Mouse (Mus musculus) brain, adult 2 months (tissue): ENCODE data around the gene Ppp2r5d.

ENCODE experiments used
- DNase-seq: peaks from one replicate; pipeline ENCODE4 v3.0.0; 2011; ENCODE audit warnings: low read depth, low spot score

The Ppp2r5d gene

GRCm38 (mm10) chr17:46680760-46681373, 24.0 kb downstream of the Ppp2r5d start, which contains the start of gene Klhdc3:
Gene Klhdc3 (minus strand): TSS chr17:46680914.
- peak; percentile 100 for DNase-seq

GRCm38 (mm10) chr17:46679843-46680759, 24.8 kb downstream of the Ppp2r5d start:
- peak; percentile 39 for DNase-seq

DNA sequence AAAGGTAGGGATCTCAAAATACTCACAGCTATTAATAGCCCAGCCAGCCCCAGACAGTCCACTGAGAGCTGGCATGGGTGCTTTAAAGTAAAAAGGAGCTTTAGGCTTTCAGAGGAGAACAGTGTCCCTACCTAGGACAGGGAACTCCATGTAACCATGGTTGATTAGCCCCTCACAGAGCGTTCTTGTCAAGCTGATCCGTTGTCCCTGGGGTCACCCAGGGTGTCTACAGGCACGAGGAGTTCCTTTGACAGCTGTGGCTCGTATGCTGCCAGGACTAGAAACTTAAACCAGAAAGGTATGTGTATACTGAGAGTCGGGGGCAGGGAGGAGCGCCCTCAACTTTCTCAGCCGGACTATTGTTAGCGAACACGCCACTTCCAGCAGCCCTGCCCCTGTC, 26.0 kb downstream of the Ppp2r5d start:
- DNase-seq, result no peak

GRCm38 (mm10) chr17:46678416-46678815, 26.5 kb downstream of the Ppp2r5d start, which contains the start of gene Mea1:
Gene Mea1 (plus strand): TSS chr17:46678793.
- no peak for DNase-seq

GRCm38 (mm10) chr17:46674530-46675283, 30.2 kb downstream of the Ppp2r5d start:
- no peak for DNase-seq

DNA sequence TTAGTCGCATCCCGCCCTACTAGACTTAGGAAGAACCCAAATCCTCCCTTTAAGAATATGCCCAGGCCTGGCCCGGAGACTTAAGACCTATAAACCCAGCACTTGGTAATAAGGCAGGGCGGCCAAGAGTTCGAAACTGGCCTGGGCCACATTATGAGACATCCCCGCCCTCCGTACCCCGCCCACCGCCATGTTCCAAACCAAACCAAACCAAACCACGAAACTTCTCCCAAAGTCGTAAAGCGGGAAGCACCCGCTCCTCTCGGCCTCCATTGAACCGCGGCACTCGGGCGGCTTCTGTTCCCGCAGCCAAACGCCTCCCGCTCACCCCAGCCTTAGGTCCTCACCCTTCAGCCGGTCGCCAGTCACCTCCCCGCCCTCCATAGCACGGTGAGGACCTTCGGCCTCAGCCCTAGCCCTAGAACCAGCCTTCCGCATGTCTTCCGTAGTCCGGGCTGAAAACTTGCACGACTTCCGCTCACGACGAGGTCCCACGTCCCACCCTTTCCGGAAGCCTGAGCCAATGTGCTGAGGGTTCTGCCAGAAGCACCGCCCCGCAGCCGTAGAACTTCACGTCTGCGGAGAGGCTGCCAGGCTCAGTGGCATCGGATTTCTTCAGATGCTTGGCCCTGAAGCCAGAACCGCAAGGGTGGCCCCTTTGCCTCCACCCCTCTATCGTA, 30.9 kb downstream of the Ppp2r5d start, which contains the start of gene Rrp36:
Rrp36 (minus strand) TSS at position 503 of the 680 bp plus-strand sequence.
- peak; percentile 97 for DNase-seq

DNA sequence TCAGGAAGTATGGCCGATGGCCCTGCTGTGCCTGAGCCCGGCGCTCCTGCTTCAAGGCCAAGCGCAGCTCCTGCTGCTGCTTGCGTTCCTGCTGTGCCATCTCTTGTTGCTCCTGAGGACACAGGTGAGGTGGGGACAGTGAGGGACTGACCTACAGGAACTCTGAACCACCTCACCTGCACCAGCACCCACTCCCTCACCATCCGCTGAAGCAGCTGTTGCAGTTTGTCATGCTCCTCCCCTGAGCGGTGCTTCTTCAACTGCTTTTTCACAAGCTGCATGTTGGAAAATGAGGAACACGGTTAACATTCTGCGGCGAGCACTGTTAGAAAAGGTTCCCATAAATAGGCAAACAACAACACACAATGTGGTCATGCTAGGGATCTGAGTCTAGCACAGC, 35.0 kb downstream of the Ppp2r5d start:
- DNase-seq, result no peak

GRCm38 (mm10) chr17:46667712-46668111, 37.2 kb downstream of the Ppp2r5d start:
- DNase-seq, result no peak

GRCm38 (mm10) chr17:46662730-46663129, 42.2 kb downstream of the Ppp2r5d start:
- DNase-seq, result peak; percentile 94

GRCm38 (mm10) chr17:46661981-46662380, 42.9 kb downstream of the Ppp2r5d start:
- DNase-seq, result peak; percentile 40

DNA sequence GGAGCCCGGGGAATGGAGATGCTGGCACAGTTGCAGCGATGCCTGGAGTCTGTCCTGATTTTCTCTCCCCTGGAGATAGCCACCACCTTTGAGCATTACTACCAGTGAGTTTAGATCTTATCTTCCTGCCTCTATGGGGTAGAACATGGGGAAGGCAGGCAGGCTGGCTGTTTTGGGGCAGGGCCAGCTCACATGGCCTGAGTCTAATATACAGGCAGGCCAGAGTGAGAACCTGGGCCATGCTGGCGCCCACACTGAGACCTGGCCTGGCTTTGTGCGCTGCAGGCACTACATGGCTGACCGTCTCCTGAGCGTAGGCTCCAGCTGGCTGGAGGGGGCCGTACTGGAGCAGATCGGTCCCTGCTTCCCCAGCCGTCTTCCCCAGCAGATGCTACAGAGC, 43.6 kb downstream of the Ppp2r5d start:
- DNase-seq, result peak; percentile 74

- no peak for DNase-seq
These were observed 48.9 kb downstream of the Ppp2r5d start for GRCm38 (mm10) chr17:46656054-46656453.

DNA sequence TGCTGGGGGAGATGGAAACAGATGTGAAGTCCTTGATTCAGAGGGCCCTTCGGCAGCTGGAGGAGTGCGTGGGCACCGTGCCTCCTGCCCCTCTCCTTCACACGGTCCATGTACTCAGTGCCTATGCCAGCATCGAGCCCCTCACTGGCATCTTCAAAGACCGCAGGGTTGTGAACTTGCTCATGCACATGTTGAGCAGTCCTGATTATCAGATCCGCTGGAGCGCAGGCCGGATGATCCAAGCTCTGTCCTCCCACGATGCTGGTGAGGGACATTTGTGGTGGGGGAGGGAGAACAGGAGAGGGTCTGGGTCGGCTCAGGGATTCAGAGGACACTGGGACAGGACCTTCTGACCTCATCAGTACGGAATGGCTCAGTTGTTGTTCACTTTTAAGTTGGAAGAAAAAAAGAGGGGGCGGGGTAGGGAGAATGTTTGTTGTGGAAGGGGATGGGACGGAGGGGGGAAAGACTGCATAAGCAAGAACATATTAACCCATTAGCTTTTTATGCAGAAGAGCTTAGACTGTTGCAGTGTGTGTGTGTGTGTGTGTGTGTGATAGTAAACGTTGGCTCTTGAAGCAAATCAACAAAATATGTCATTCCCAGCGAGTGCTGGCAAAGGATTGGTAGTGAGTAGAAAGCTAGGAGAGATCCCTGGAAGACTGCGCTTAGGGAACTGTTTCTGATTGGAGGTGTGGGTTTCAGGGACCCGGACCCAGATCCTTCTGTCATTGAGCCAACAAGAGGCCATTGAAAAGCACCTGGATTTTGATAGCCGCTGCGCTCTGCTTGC, 53.0 kb downstream of the Ppp2r5d start:
- no peak for DNase-seq

DNA sequence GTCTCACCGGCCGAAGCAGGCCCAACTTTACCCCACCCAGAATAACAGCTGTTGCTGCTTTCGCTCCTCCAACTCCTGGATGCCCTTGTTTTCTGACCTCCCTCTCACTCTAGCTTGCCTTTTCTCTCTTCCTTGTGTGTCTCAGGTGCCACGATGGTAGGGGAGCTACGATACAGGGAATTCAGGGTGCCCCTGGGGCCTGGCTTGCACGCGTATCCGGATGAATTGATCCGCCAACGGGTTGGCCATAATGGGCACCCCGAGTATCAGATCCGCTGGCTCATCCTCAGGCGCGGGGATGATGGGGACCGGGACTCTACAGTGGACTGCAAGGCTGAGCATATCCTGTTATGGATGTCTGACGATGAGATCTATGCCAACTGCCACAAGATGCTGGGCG, 53.6 kb downstream of the Ppp2r5d start:
- DNase-seq, result no peak

GRCm38 (mm10) chr17:46650232-46651031, 54.5 kb downstream of the Ppp2r5d start, which contains the start of gene Cul7:
Gene Cul7 (plus strand): TSS chr17:46650337.
- peak; percentile 96 for DNase-seq

GRCm38 (mm10) chr17:46649811-46650210, 55.1 kb downstream of the Ppp2r5d start:
- DNase-seq, result no peak

DNA sequence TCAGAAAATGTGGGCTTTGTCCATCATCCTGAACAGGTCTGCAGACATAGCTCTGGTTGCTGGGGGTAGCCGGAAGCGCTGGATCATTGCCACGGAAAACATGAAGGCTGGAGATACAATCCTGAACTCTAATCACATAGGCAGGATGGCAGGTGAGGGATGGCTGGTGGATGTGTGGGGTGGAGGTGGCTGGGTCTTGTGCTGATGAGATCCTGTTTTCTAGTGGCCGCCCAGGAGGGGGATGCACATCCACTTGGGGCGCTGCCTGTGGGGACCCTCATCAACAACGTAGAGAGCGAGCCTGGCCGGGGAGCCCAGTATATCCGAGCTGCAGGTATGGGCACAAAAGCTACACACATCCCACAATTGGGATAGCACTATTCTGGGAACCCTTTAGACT, 56.5 kb downstream of the Ppp2r5d start:
- no peak for DNase-seq

- DNase-seq, result no peak
These were observed 57.6 kb downstream of the Ppp2r5d start for GRCm38 (mm10) chr17:46647279-46647678.

DNA sequence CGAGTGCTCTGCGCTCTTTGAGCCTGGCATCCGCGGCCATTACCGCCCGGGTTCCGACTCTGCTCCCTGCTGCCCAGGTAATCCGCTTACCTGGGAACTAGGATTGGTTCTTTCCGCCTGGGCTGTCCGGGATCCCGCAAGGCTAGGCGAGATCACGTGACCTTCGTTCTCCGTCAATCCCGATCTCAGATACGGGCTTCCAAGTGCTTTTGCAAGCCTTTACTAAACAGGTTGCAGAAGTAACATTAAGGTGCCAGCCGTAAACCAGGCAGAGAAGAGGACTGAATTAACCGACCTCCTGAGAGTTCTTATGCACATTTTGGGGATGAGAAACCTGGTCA, 58.6 kb downstream of the Ppp2r5d start:
- no peak for DNase-seq
